Mouse (Mus musculus) testis, postnatal 14 days (tissue): ENCODE data around the gene Gtsf1l.
"Not testable (repeated sequence)": the region's sequence is repeated elsewhere in the genome, so short reads cannot be mapped to it uniquely, and the experiment has no call there.

Experiments
- DNase-seq: peaks from one replicate; pipeline ENCODE4 v3.0.0; 2021; ENCODE audit warnings: low spot score

The Gtsf1l gene

DNA sequence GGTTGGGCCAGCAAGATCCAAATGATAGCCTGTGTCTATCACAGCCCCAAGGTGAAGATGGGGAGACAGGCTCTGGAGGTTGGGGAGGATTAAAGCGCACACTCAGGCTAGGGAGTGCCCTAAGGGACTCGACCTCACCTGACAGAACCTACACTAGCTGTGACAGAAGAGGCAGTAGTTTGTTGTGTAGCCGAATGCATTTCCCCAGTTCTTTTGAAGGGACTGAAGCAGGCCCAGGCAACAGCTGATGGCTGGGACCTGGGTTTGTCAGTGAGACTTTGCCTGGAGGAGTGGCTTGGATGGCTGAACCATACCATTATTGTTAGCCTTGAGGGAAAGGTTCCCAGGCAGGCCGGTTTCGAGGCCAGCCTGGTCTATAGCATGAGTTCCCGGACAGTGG lies 2.6 kb downstream of the Gtsf1l start:
- no peak for DNase-seq

DNA sequence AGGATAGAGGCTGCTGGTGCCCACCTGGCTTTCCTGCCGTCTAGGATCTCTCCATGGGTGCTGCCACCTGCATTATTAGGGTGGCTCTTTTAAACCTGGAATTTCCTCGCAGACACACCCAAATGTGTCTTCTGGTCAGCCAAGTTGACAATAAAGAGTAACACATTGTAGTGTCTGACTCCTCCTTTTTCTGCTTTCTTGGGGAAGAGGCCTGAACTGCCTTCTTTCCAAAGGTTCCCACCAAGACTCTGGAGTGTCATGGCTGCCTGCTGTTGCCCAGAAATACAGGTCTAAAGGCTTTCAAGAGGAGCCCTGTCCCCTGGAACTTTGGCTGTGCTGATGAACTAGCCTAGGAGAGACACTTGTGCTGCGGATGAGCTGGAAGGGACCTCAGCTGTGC lies 3.1 kb downstream of the Gtsf1l start:
- DNase-seq = no peak

DNA sequence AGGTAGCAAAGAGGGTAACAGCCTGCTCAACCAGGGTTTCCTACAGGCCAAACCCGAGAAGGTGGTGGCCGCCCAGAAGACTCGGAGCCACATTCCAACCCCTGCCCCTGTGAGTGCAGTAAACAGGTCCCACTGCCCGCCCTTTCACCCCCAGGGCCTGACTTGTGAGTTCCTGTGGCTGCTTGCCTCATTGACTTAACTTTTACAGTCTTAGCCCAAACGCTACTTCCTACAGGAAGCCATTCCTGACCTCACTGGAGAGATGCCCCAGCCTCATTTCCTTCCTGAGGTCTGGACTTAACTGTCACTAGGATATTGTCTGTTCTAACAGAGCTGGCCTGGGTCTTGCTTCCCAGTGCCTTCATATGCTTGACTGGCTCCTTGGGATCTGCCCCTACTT lies 5.1 kb downstream of the Gtsf1l start:
- DNase-seq = no peak

DNA sequence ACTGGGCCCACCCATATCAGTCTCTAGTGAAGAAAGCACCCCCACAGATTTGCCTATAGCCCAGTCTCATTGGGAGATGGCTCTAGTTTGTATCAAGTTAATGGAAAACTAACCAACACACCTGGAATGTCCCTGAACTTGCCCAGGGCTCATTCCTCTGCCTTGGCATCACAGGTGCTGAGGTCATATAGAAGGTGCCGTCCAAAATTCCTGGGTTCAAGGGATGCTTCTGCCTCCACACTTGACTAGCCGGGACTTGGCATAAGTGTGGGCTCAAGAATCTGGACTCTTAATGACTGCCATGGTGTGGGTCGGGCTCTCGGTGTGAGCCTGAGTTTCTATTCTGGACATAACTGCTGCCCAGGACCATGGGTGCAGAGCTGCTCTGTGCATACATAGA lies 8.6 kb downstream of the Gtsf1l start:
- DNase-seq = no peak

DNA sequence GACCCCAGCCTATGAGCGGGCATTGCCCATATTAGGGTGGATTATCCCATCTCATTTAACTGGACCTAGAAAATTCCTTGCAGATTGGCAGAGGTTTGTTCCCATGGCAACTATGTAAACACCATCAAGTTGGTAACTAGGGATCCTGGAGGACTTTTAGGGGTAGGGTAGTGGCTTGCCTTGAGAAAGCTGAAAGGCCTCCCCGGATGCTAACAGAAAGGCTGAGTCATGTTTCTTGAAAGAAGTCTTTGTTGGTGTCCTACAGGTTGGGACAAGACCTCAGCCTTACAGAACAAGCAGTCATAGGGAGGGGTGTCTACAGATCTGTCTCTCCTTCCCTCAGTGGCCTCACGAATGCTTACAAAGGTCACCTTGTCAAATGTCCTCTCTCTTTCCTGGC lies 12.4 kb downstream of the Gtsf1l start:
- DNase-seq = no peak

DNA sequence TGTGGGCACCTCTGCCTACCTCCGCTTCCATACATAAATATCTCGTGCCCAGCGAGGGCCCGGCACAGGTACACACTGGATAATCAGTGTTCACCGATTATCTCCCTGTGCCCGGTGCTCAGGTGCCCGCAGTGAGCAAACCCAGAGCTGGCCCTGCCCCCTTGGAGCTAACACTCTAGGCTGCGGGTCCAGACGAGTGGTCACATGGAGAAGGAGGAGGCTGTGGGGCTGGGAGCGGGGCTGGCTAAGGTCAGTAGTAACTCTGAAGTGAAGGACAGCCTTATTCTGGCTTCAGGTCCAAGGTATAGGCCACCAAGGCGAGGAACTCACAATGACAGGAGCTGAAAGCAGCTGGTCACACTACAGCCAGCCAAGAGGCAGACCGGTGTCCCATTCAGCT lies 12.8 kb downstream of the Gtsf1l start:
- no peak for DNase-seq

DNA sequence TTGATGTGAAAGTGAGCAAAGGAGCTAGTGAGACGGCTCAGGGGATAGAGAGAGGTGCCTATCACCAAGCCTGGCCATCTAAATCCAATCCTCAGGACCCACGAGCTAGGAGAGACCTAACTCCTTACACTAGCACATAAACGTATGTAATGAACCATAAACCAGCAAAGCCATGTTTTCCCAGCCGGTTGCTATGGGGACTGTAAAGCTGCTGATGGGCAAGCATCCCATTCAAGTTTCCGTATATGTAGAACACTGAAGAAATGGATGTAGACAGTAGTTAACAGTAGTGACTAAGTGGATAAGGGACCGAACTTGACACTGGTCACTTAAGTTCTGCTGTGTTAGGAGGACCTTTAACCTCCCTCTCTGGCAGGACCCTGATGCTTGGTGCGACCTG lies 13.6 kb downstream of the Gtsf1l start:
- DNase-seq = no peak

DNA sequence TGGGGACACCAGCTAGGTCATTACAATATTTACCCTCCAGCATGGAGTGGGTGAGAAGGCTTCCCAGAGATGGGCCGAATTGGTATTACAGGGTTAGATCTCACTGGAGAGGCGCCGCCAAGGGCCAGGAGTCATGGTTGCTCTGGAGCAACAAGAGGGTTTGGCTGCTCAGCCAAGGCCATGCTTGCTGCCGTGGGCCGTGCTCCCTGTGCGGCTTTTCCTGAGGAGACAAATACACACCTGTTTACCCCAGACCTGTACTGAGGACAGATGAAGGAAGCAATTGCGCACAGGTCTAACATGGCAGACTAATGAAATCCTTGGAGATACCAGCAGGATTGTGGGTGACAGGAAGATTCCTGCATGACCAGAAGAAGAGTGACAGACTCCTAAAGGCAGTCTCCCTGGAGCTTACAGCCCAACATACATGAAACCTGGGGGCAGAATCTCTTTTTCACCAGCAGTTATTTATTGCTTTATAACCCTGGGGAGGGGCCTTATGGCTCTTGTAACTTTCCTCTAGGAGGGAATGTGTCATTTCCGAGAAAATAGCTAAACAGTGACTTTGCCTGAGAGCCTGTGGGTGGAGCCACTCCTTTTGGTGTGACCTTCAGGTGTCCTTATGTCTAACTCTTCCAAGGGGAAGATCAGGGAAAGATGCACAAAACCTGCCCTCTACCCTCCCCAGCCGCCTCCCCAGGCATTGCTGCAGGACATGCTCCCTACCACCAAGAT lies 14.5 kb downstream of the Gtsf1l start:
- DNase-seq = no peak

DNA sequence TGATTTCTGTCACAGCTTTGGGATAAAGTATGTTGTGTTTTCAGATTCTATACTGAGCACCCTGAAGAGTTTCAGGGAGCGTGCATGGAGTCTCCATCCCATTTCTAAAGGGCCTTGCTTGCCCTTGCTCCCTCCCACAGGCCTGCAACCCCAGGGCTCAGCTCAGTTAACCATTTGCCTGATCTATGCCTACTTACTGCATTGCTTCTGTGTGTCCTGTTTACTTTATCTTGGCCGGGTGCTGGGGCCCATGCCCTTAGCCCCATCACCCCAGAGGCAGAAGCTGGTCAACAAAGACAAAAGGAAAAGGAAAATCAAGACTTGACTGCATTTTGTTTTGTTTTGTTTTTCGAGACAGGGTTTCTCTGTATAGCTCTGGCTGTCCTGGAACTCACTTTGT lies 16.1 kb downstream of the Gtsf1l start:
- no peak for DNase-seq

DNA sequence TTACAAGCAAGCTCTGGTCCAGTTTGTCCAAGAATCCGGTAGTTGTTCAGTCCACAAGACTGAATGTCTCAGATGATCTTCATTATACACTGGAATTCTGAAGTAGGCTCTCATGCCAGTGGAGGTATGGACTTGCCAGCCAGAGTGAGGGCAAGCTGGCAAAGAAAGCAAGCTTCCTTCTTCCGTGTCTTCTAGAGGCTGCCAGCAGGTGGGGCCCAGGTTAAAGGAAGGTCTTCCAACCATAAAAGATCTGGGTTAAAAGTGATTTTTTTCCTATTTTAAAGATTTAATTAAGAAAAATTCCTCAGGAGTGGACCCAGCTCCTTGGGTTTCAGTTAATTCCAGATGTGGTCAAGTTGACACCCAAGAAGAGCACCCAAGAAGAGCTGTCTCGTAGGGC lies 17.4 kb downstream of the Gtsf1l start:
- DNase-seq = no peak

DNA sequence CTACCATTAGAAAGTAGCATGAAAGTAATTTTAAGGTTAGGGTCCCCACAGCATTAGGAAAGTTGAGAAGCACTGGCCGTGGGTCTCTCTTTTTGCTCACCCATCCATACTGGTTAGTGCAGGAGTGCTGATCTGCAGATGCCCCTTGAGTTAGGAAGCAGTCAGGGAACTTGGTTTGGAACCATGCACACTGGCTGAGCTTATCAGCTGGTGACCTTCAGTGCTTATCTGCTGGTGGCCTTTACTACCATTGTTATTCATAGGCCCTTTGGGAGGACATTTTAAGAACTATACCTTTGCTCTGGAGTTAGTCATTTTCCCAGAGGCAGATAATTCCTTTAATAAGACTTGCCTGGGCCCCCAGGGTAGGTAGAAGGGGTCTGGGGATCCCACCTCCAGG lies 20.4 kb downstream of the Gtsf1l start:
- no peak for DNase-seq

DNA sequence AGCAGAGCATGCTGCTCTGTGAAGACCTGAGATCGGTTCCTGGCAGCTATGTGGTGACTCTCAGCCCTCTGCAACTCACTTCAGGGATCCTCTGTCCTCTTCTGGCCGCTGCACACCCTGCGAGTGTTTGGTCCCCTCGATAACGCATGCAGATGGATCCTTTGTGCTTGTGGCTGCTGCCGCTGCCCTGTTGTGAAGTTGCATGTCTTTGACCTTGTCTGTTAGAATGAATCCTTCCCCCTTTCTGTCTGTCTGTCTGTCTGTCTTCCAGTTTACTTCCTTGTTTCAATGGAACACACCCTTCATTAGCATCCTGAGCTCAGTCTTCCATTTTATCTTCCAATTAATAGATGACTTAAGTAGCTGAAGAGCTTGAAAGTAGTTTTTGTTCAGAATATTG lies 21.3 kb downstream of the Gtsf1l start:
- DNase-seq = no peak

DNA sequence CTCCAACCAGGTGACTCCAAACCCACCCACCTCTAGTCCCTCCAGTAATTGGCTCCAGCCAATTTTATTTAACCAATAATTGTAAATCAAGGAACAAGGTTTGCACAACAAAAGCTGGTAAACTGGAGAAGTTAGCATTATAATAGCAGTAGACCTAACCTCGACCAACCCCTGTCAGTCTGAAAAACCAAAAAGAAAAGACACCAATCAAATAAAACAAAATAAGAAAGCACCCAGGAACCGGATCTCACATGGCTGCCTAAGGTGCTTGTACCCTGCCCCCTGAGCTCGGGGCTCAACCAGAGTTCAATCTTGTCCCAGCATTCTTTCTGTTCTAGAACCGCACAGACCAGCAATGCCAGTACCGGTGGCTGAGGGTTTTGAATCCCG lies 25.5 kb downstream of the Gtsf1l start:
- no peak for DNase-seq

DNA sequence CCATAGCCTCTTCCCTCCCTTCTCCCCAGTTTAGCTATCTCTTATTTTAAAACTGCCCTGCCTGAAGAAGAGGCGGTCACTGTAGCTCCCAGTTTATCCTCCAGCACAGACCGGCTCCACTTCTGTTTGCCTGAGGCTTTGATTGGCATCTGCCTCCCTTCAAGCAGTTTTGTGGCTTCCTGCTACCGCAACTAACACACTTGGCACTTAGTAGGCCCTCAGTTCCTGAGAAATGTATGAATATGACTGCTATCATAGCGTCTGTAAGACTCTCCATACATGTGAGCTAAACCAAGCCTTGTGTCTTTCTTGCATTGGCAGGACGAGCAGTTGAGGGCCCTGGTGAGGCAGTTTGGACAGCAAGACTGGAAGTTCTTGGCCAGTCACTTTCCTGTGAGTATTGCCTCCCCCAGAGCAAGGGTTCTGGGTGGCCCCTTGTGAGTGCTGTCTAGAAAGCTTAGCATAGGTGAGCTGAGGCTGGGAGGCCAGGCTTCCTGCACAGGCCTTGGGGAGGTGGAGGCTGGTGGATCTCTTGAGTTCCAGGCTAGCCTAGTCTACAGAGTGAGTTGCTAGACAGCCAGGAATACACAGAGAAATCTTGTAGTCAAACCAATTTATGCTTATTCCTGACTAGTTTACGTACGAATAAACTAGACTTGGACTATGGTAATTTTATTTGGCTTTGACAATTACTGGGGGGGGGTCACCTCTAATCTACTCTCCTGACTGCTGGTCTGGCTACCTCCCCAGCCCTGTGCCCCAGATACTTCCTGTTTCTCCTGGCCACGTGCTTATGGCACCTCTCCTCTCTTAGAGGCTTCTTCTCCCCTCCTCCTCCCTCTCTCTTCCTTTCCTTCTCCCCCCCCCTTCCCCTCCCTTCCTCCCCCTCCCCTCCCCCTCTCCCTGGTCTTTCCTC lies 26.2 kb downstream of the Gtsf1l start:
- no peak for DNase-seq

DNA sequence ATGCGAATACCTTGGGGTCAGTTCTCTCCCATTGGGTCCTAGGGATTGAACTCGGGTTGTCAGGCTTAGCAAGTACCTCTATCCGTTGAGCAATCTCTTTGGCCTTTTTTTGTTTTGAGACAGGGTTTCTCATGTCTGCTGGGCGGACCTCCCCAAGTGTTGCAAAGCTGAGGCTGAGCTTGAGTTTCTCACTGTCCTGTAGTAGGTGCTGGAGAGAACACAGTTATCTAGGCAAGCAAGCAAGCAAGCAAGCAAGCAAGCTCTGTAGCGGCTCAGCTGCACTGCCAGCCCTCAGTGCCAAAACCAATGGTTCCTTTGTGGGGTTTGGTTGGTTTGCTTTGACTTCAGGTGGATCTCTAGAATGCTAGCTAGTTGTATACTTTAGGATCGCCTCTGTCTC lies 27.0 kb downstream of the Gtsf1l start:
- DNase-seq = no peak

DNA sequence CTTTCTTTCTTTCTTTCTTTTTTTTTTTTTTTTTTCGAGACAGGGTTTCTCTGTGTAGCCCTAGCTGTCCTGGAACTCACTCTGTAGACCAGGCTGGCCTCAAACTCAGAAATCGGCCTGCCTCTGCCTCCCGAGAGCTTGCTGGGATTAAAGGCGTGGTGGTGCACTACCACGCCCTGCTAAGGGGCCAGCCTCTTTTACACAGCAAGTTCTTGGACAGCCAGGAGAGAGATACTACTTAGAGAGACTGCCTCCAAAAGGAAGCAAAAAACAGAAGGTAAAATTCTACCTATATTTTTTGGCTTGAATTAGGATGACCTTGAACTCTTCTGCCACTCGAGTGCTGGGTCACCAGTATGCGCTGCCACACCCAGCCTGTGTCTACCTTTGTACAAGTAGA lies 28.7 kb downstream of the Gtsf1l start:
- not testable (repeated sequence) for DNase-seq

DNA sequence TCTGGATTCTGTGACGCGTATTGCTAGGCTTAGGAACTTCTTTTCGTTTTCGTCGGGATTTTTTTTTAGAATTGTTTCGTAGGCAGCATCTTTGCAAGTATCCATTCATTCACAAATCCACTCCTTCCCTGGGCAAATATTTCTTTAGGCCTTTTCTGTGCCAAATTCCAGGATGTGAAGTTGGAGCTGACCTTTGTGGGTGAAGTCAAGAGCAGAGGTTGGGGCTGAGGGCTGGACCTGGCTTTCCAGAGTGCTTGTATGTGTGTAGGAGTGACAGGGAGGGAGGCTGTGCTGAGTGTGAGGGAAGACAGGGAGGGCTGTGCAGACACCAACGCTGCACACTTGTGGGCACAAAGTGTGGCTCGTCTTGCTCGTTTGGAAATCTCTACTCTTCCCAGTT lies 31.1 kb downstream of the Gtsf1l start:
- no peak for DNase-seq

DNA sequence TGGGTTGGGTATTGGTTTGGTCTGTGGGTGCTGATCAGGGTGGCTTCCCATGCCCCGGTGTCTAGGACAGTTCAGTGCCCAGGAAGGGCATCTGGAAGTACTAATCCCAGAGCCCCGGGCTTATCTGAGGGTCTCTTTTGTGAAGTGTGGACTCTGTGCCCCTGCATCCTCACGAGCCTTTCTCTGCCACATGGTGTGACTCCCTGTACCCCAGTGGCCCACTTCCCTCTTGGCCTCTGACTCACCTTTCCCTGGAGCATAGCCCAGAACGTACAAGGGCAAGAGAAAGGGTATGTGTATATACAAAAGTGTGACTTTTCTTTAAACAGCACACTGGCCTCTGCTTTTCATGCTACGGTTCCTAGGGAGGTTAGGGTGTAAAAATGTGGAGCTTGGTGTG lies 31.9 kb downstream of the Gtsf1l start:
- no peak for DNase-seq

DNA sequence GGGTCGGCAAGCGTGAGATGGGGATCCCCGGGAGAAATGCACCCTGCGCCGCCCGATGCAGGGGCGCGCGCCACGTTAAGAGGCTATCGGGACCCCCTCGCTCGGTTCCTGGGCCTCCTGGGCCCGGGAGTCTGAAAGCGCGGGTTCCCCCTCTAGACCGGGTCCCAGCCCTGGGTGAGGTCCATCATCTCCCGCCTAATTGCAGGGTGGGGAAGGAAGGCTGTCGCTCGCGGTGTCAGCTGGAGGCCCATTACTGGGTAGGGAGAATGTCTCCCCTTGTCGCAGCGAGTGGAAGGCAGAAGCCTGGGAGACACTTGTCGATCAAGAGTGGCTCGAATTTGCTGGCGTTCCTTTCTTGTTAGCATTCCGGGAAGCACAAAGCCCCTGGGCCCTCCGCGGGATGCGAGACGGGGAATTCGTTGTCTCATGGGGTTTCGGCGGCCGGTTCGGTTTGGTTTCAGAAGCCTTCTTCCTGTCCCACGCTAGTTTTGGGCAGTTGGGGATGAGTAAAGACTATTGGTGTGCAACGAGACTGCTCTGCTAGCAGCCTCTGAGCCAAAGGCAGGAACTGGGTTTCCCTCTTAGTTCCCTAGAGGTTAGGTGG lies 32.7 kb downstream of the Gtsf1l start:
- peak; percentile 22 for DNase-seq

DNA sequence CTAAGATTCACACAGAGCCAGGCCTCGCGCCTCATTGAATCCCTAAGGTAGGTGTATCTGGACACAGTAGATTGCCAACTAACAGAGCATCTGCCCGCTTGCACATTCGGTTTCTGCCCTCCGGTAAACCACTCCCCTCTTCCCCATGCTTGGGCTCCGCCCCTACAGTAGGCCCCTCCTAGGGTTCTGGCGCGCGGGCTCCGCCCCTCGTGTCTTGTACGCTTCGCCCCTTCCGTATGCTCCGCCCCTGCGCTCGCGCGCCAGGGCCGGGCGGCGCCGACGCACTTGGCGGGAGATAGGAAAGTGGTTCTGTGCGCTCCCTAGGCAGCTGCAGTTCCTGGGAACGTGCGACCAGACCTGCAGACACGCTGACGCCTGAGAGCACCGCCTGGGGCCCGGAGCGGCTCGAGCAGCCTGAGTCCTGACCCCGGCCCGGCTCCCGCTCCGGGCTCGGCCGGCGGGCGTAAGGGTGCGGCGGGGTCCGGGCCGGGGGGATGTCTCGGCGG lies 33.3 kb downstream of the Gtsf1l start, which contains the start of gene Mybl2:
Gene Mybl2 (plus strand): TSS at position 353 of the 506 bp plus-strand sequence.
- DNase-seq = peak; percentile 92

DNA sequence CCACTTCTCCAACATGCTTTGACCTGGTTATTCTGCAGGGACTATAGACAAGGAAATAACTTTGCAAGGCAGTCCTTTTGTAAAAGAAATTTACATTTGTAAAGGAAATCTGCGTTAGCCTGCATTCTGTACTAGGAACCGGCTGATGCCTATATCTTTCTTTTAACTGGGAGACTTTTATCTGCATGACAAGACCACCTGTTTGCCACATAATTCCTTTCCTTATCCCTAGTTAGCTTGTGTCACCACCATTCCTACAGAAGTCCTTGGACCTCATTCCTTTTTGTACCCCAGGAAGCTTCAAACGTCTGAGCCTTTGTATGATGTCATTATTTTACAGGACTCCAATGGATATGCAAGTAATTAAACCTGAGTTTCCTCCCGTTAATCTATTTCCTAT lies 34.8 kb downstream of the Gtsf1l start:
- no peak for DNase-seq

DNA sequence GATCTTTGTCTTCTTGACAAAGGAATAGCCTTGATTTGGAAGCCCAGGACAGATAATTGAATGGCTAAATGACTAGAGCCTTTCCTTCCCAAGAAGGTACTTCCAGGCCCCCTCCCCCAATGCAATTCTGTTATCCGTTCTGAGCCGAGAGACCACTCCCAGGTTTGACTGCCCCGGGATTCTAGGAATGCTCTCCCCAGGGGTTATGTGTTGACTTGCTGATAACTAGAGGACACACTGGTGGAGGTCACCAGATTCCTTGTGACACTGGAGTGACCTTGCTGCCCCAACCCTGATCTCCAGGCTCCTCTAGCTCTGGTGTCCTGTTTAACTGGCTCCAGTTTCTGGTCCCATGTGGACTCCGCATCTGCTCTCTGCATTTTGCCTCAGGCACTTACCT lies 35.6 kb downstream of the Gtsf1l start:
- no peak for DNase-seq

DNA sequence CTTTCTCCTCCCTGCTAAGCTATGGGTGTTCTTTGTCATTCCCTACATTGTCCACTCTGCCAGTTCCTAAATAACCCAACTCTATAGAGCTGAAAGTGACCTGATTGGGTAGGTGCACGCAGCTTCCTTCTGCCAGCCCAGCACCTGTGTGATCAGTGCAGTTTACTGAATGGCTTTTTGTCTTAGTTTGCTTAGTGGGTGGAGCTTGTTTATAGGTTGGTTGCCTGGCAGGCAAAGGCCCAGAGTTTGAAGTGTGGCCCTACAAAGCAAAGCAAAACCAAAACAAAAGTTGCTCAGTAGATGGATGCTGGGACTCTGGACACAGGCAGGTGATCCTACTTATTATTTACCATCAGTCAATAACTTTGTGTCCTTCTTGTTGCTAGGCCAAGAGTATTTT lies 36.0 kb downstream of the Gtsf1l start:
- no peak for DNase-seq
